Mouse (Mus musculus) megakaryocyte, embryonic 14.5 days (primary cell): ENCODE measurements around the gene Pgm1.

Source experiments
- FLI1 ChIP-seq: IDR thresholded peaks from 2 replicates; pipeline ENCODE4 v1.6.1; 2012; ENCODE audit warnings: low read length, inconsistent platforms, mixed read lengths
- GATA1 ChIP-seq: IDR thresholded peaks from 3 replicates; pipeline ENCODE4 v1.6.1; 2012; ENCODE audit warnings: mixed read lengths, low read length, inconsistent platforms, borderline replicate concordance

DNA sequence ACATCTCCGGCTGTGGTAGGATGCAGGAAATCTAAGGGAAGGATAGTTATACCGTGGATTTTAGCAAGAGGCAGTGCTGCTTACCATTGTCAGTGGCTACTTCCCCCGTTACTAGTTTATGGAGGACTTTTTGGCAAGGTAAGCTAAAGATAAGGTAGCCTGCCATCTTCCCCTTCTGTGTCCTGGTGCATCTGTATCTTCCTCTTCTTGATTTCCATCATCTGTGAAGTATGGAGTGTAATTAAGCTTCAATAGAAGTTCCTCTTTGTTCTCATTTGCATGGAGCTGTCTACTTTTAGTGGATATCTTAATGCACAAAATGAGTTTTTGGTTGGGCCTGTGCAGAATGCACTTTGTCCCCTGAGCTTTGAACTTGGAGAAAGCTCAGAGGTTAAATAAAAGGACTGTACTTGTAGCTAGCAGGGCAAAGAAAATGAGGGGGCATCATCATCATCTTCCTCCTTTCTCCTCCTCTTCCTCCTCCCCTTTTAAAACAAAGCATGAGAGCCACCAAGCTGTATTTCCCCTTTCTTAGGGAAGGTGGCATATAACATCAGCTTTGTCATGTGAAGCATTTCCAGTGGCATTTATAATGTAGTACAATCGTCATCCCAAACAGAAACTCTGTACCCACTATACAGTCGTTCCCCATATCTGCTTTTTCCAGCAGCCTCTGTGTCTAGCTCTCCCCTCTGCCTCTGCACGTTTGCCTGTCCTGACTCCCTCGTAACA lies 29.0 kb downstream of the Pgm1 start:
- TF ChIP-seq FLI1, result no peak
- TF ChIP-seq GATA1, result no peak
